Mouse (Mus musculus) spleen, adult 12 weeks (tissue): Measurements from ENCODE around the gene Dab1.

Source experiments
- DNase-seq: peaks from one replicate; pipeline ENCODE4 v3.0.0; 2022; ENCODE audit warnings: low spot score

Dab1 gene

DNA sequence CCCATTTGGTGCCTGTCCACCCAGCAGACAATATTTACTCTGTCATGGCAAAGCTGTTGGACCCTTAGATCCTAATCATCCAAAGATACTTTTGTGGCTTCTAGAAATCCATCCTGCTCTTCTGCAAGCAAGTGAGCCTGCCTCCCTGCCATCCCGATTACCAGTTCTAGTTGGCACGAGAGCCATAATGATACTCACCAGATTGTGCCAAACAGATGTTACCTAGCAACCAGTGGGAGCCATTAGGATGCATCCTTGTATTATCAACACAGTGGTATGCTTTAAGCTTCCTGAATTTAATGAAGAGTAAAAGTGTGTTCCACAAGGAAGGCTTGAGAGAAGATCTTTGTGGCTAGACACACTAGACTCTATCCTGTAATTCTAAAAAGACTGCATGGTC is 355.8 kb downstream of the Dab1 start:
- no peak for DNase-seq

DNA sequence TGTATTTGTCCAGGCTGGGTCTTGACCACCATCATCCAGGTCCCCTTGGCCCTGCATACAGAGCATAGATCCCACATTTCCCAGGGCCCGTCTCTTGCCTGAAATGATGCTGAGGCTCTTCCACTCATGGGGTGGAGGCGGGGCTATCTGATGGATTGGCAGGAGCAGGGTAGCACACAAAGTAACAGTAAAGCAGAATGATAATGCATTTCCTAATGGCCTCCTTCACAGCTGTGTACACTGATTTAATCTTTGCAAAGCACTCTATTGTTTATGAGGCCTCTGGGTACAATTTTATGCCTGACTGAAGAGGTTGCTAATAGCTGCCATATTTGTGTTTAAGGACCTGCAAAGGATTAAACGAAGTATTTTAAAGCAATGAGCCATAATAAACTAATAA is 374.7 kb downstream of the Dab1 start:
- no peak for DNase-seq

DNA sequence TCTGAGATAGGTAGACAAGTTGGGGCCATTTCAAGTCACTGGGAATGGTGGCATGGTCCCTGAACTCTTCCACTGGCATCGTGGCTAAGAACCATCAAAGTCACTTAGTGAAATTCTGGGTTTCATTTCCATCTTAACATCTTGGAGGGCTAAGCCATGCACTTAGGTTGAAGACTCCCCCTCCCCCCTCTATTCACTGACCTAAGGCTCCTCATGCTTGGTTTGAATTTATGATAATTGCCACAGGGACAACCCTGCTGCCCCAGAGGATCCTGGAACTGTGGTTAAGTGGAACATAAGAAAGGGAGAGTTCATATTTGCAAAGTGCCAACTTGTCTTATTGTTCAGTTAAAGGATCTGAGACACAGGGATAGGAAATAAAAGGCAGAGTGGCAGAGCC is 375.2 kb downstream of the Dab1 start:
- DNase-seq: no peak

DNA sequence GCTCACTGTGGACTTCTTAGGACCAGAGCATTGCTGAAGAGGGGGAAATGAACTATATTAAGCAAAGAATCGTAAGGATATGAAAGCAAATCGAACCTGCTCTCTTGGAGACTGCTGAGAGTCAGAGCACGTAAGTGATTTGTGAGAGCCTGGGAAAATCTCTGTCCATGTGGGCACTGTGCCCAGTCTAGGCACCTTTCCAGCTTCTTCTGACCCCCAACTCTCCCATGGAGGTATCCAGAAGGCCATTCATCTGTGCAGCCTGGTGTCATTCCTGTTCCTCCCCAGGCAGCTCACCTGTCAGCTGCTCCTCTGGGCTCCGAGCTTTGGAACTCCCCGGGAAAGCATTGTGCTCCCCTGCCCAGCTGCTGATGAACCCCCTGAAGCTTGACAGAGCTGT is 389.2 kb downstream of the Dab1 start:
- no peak for DNase-seq

DNA sequence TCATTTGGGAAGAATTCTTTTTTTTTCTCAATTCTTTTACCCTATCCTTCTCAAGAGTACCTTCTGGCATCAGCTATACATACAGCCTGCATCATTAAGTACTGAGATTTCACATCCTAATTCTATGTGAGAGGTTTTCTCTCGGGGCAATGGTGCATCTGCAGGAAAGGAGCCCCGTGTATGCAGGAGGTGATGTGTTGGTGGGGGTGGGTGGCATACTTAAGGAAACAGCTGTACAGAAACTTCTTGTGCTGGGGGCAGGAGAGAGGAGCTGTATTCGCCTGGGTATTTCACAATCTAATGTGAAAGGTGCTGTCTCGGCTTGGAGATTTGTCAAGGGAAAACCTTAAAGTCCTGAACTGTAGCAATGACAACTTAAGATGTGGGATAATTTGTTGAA is 392.5 kb downstream of the Dab1 start:
- DNase-seq: no peak

DNA sequence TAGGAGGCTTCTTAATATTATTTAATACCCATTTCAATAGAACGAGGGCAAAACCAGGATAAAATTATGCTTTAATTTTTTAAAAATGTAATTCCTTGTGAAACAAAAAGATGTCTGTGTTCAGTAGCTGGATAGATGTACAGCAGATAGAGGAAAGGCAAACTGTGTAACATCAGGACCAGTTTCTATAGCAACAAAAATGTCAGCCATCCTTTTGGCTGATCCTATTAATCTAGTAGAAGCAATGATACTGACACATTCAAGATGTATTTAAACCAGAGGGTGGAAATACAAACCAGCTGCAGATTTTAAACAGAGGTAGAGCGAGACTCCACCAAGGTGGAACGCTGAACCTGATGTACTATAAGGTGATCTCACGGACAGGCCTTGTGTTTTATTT is 393.0 kb downstream of the Dab1 start:
- no peak for DNase-seq

DNA sequence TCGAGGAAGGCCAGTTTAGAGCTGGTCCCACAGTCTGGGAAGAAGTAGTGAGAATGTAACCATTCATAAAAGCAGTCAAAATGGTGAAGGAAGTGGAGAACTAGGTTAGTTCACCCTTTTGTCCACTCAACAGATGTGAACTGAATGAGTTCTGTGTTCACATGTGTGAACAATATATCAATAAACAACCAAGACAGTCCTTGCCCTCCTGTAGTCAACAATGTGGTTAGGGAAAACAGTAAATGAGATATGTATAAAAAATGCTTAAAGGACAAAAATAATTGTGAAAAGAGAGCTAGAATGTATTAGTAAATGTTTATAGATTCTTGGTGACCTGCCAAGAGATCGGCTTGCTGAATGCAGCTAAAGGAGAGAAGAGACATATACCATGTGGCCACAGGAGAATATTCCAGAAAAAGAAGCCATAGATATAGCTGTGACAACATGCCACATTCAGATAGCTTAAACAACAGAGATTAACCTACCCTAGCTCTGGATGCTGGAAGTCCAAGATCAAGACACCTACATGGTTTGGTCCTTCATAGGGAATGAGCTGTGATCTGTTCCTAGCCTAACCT is 406.0 kb downstream of the Dab1 start:
- no peak for DNase-seq

DNA sequence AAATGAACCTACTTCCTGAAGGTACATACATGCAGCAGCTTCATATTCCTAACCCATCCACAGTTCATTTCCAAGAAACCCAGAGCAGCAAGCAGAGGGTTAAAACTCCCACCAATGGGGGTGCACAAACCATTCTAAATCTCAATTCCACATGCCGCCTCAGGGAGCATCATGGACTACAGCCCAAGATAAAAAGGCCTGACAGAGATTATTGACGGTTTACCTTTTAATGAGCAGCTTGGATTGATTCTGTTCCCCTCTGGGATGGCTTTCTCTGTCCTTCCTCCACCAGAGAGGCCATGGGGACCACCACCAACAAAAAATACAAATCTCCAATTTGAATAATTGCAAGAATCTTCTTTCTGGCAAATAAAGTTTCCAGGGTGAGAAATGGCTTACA is 407.7 kb downstream of the Dab1 start:
- DNase-seq: no peak

DNA sequence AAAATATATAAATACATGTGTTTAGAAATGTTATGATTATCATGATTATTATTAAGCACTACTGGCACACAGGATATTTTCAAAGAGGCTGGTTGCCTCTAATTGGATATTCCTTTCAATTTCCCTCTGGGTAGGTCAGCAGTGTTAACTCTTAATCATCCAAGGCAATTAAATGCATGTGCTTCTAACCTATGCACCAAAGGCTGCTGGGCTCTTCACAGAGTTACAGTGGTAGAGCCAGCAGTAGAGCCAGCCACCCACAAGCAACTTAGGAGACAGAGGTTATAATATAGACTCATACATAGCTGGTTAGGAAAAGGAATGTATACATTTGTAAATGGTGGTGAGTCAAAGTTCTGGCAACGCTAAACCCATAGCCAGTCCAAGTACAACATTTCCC is 408.1 kb downstream of the Dab1 start:
- no peak for DNase-seq

DNA sequence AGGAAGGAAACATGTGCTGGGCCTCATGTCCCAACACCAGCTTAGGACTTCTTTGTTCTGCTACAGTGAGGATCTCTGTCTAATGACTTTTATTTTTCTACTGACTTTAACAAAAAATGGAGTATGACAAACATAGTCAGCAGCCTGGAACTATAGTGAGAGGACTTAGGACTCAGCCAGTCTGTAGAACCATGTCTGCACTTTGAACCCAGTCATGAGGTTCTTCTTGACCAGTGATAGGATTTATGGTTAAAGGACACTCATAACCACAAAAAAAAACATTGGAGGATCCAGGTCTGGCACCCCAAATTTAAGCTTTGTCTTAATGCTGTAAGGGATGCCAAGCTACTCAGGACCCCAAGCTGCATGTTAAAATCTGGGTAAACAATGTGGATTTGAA is 416.9 kb downstream of the Dab1 start:
- no peak for DNase-seq

DNA sequence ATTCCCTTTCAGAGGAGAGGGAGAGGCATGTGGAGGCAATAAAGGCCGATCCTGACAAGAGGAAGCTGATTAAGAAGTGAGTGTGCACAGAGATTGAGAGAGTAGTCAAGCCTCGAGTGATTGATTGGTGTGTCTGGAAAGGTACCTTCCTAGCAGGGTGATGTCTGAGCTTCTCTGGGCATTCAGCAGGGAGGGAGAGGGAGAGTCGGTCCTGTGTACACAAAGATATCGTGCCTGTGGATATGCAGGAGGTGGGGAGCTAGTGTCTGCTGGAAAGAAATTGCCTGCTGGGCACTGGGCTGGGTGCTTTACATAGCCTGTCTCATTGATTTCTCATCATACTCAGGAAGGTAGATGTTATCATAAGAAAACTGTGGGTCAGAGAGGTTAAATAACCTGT is 420.4 kb downstream of the Dab1 start:
- DNase-seq: no peak

DNA sequence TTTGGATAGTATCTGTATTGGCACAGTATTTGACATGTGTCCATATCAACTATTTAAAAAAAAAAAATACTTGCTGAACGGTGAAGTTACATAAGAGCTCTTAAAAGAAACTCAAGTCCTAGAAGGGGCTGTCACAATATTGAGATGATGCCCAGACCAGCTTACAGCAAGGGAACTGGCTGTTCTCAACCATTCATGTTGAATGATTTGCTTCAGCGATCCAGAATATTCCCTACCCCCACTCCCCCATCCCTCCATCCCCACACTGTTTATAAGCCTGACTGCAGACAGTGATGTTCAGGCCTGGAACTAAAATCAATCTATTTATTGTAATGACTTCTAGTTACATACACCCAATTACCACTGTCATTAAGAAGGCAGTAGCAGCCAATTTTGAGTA is 424.3 kb downstream of the Dab1 start:
- no peak for DNase-seq

DNA sequence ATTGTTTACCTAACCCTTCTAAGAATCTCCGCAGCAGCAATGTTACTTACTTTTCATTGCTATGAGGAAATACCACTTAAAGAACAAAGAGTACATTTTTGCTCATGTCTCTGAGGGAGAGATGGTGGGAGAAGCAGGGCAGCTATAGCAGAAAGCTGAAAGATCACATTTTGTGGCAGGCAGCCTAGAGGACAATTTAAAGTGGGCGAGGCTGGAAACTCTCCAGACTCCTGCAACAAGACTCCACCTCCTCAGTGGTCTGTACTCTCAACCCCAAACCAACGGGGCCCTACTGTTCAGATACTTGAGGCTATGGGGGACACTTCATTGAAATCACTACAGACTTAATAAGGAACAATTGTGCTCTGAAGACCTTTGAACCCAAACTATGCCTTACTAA is 425.5 kb downstream of the Dab1 start:
- no peak for DNase-seq

DNA sequence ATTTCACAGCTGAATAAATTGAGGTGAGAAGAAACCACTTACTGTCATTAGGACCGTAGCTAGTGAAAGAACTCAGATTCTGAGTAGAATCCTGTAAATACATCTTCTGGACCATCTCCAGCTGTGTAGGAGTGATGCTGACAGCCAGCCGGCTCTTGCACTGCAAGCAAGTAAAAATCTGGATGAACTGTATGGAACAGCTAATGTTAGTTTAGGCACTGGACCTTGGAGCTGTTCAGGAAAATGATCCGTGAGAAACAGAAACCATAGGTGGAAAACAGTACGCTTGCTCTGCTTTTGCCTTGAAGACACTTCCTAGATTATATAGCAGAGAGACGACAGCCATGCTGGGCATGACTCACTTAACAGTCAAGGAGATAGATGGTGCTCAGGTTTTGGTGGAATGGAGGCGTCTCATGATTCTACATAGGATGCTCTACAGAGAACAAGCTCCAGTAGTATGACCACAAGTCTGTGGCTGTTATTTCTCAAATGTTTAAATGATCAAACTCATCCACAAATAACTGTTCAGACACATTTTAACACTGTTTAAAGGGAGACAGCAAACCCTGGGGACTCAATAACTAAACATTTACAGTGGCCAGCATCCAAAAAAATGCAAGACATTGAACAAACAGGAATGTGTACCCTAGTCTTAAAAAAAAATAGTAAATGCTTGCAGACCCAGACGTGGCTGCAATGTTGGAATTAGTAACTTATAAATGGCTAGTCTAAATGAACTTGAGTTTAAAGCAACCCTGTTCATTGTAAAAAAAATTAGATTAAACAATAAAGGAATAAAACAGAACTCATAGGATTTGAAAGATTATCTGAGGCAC is 429.0 kb downstream of the Dab1 start:
- no peak for DNase-seq

DNA sequence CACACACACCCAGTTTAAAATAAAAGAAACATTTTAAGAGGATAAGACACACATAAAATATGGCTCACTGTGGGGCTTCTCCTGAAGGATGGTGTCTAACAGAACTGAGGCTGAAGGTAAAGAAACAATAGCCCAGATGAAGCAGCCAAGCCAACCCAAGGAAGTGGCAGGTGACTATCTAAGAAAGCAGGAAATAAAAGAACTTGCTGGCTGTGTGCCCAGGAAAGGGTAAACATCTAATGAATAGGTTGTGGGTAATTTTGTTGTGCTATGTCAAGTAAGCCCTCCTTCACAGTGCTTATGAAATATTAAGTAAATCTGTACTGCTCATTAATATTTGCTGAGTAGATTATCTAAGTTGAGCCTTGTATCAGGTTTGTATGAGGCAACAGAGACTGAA is 438.0 kb downstream of the Dab1 start:
- DNase-seq: no peak

DNA sequence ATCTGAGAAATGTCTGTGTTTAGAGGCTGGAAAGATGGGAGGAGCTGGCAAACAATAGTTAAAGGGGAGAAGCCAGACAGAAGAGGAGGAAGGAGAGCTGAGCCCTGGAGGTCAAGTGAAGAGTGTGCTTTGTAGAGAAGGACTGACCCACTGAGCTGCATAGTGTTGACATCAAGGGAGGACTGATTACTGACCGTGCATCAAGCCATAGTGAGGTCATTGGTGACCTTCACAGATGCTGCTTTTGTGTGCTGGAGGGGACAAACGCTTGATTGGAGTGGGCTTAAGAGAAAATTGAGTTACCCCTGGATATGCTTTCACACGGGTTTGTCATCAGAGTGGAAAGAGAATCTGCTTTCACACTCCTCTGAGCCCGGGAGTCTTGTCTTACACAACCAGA is 440.4 kb downstream of the Dab1 start:
- DNase-seq: no peak

DNA sequence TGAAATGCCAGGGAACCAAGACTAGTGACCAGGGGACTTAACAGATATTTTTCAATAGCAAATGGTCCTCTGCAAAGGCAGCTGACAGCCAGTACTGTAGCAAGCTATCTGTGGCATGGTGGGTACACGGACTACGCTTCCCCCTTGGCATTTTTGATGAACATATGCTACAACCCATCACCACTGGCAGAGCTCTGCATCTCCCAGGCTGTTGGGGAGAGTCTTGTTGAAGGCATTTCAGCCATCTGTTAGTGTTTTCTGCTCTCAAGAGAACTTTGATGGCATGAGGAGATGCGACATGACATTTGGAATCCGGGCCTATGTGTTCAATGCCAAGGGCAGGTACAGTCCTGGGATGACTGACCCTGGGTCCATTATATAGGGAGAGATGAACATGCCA is 443.2 kb downstream of the Dab1 start:
- no peak for DNase-seq

DNA sequence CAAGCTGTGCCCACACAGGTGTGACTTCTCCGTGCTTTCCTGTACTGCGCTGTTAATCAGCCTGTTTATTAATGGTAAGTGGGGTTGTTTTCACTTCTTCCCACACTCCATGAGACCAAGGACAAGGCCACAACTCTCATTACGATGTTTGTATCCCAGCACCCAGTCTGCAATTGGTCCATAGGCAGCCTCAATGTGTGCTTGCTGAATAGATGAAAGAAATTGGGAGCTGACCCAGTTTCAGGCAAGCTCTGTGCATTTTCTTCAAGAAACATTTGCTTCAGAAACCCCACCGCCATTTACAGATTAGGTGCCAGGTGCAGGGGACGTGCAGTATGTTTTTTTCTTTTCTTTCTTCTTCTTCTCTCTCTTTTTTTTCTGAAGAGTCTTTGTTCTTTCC is 447.7 kb downstream of the Dab1 start:
- DNase-seq: no peak

DNA sequence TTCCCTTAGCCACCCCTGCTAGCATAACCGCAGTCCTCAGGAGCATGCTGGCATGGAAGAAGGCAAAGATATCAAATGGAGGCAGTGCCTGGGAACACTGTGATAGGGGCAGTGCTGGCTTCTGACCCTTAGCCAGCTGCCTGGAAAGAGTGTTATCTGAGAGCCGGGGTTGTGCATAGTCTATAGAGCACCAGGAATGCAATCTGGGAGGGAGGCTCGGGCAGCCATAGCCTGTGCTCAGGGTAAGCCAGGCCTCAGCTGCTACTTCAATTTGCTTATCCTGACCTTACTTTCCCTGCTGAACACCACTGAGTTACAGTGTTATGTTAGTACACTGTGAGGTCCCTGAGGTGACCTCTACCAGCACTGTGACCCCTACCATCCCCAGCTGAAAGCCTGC is 448.6 kb downstream of the Dab1 start:
- no peak for DNase-seq

DNA sequence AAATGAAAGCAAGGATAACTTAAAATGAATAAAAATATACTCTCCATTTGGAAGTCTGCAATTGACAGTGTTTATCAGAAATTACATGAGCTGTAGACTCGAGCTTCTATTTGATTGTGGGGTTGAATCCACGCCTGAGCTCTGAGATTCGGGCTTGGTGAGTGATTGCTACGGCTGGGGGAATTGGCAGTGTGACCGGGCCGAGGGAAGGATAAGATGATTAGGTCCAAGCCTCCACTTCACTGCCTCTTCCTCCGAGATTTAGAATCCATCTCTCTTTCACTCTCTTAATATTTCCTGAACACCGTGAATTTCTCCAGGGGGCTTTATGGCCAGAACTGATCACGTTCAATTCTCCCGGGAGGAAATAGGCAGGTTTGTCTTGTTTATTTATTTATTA is 452.1 kb downstream of the Dab1 start:
- DNase-seq: no peak

DNA sequence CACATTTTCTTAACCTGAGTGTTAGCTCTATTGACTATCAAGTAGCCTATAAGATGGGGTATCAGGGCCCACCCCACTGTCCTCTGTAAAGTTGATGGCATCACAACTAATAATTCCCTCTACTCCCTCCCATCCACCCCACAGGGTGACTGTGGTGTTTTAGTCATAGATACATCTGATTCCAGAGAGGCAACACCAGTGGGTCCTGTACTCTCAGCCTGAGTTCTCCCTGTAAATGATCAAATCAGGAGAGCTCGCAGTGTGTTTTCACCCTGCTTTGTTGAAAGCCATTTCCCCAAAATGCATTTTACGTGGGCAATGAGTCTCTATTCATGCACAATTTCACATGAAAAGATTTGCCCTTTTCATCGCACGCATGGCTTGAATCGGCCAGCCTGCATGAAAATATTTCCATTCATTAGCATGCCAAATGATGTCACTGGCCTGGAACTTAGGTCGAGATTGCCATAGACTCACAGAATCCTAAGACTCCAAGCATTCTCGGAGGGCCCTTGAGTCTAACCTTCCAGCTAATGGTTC is 454.8 kb downstream of the Dab1 start:
- DNase-seq: no peak

DNA sequence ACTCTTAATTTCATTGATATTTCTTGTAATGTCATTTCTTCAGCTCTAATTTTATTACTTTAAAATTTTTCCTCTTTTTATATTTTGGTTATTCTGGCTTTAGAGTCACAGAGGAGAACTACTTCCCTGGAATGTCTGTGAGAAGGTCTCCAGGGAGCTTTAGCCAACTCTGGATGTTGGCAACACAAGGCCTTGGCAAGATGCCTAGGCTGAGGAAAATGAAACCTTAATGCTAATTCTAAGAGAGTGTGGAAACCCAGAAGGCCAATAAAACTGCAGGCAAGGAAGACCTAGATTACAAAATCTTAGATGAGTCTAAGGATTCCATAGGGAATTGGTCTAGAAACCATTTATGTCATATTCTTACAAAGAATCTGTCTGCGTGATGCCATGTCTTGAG is 458.6 kb downstream of the Dab1 start:
- DNase-seq: no peak

DNA sequence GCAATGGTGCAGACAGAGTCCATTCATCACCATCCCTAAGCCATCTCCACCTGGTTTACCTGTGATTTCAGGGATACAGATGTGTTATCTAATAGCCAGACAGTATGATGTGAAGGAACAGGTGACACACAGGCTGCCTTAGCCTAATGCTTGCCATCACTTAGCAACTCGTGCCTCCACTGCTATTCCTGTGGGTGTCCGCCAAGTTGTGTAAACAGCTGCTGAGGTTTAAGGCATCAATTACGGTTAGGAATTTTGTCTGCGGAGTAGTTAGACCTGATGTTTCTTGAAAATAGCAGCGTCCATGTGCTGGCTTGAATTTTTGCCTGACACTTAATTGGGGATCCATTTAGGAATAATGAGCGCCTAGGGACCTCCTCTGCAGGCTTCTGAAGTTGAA is 487.1 kb downstream of the Dab1 start:
- no peak for DNase-seq

DNA sequence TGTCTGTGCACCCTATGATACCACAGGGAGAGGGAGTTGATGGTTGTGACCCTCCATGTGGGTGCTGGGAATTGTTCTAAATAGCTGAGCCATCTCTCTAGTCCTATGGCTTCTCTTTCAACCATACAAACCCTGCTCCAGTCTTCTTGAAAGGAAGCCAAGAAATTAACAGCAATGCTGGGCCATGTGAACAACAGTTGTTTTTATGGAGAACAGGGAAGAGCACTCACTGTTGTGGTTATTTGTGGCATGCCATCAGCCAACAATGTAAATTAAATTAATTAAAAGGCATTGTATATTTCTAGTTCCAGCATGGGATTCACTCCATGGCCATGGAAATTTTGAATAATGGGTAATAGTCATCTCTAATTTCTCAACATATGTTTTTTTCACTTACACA is 492.5 kb downstream of the Dab1 start:
- DNase-seq: no peak
